Mouse (Mus musculus): ENCODE results near the gene Rnf149. TPM values are rescaled to one million over a fixed set of nuclear protein-coding genes. Genes with fewer than 3 reads are reported as not detected.

Rnf149 gene
- polyA plus RNA-seq, 1 experiment from 2014 or later: 21.2 TPM

GRCm38 (mm10) chr1:39563161-39563560 is 14.0 kb downstream of the Rnf149 start:
- Histone ChIP-seq H3K4me2 (ENCODE audit: low read depth, low read length) (no peak overlapping the region), H3K4me3 (replicated peaks; ENCODE audit: low read length) (no peak overlapping the region), H3K27me3 (ENCODE audit: control insufficient read depth, insufficient read depth, low read length) (no peaks in the 10 kb centered on the region), H3K4me1 (ENCODE audit: control insufficient read depth, insufficient read depth, low read length) (no peaks in the 10 kb centered on the region; the same call in 1 of the 2 replicates), H3K36me3 (ENCODE audit: control insufficient read depth, insufficient read depth, low read length) (peaks cover 5% of the 10 kb centered on the region; the same call in 1 of the 2 replicates), H3K27ac (ENCODE audit: low read length) (no peak overlapping the region), H3K9me3 (replicated peaks; ENCODE audit: control insufficient read depth, low read length) (no peaks in the 10 kb centered on the region), H3K9ac (ENCODE audit: low read length) (no peak overlapping the region)
- 70% methylated on average over 7 of the region's 7 CpGs for WGBS
- ATAC-seq (ENCODE audit: insufficient read depth, low FRiP score): no peak

- H3K4me2 ChIP-seq (ENCODE audit: low read depth, low read length): no peak overlapping the region
- ATAC-seq (ENCODE audit: insufficient read depth, low FRiP score): no peak
- no peaks in the 10 kb centered on the region for H3K27me3 ChIP-seq (ENCODE audit: control insufficient read depth, insufficient read depth, low read length)
- WGBS: 44% methylated on average over 1 of the region's 1 CpGs
- H3K27ac ChIP-seq (ENCODE audit: low read length): no peak overlapping the region
- H3K36me3 ChIP-seq (ENCODE audit: control insufficient read depth, insufficient read depth, low read length): peaks cover 6% of the 10 kb centered on the region; the same call in 1 of the 2 replicates
- H3K4me3 ChIP-seq (replicated peaks; ENCODE audit: low read length): no peak overlapping the region
- H3K4me1 ChIP-seq (ENCODE audit: control insufficient read depth, insufficient read depth, low read length): no peaks in the 10 kb centered on the region
- no peaks in the 10 kb centered on the region for H3K9me3 ChIP-seq (replicated peaks; ENCODE audit: control insufficient read depth, low read length)
- H3K9ac ChIP-seq (ENCODE audit: low read length): no peak overlapping the region
Observed at GRCm38 (mm10) chr1:39561920-39562319, 15.3 kb downstream of the Rnf149 start.

- Histone ChIP-seq H3K27ac (ENCODE audit: low read length) (no peak overlapping the region), H3K4me3 (replicated peaks; ENCODE audit: low read length) (no peak overlapping the region), H3K36me3 (ENCODE audit: control insufficient read depth, insufficient read depth, low read length) (peaks cover 9% of the 10 kb centered on the region; the same call in 1 of the 2 replicates), H3K27me3 (ENCODE audit: control insufficient read depth, insufficient read depth, low read length) (no peaks in the 10 kb centered on the region), H3K9me3 (replicated peaks; ENCODE audit: control insufficient read depth, low read length) (no peaks in the 10 kb centered on the region), H3K4me2 (ENCODE audit: low read depth, low read length) (no peak overlapping the region), H3K9ac (ENCODE audit: low read length) (no peak overlapping the region), H3K4me1 (ENCODE audit: control insufficient read depth, insufficient read depth, low read length) (no peaks in the 10 kb centered on the region)
- 79% methylated on average over 2 of the region's 2 CpGs for WGBS
- no peak for ATAC-seq (ENCODE audit: insufficient read depth, low FRiP score)
Observed at GRCm38 (mm10) chr1:39559009-39559408, 18.2 kb downstream of the Rnf149 start.

GRCm38 (mm10) chr1:39555556-39556415 is 21.4 kb downstream of the Rnf149 start:
- Histone ChIP-seq H3K27ac (ENCODE audit: low read length) (peak overlapping the region; percentile 5; the same call in 1 of the 2 replicates), H3K4me1 (ENCODE audit: control insufficient read depth, insufficient read depth, low read length) (no peaks in the 10 kb centered on the region), H3K4me3 (replicated peaks; ENCODE audit: low read length) (no peak overlapping the region), H3K36me3 (ENCODE audit: control insufficient read depth, insufficient read depth, low read length) (peaks cover 9% of the 10 kb centered on the region; the same call in 1 of the 2 replicates), H3K9me3 (replicated peaks; ENCODE audit: control insufficient read depth, low read length) (no peaks in the 10 kb centered on the region), H3K4me2 (ENCODE audit: low read depth, low read length) (no peak overlapping the region), H3K27me3 (ENCODE audit: control insufficient read depth, insufficient read depth, low read length) (no peaks in the 10 kb centered on the region), H3K9ac (ENCODE audit: low read length) (no peak overlapping the region)
- 57% methylated on average over 9 of the region's 9 CpGs for WGBS
- no peak; the same call in 1 of the 2 replicates for ATAC-seq (ENCODE audit: insufficient read depth, low FRiP score)

- peaks cover 4% of the 10 kb centered on the region; the same call in 1 of the 2 replicates for H3K4me1 ChIP-seq (ENCODE audit: control insufficient read depth, insufficient read depth, low read length)
- H3K27me3 ChIP-seq (ENCODE audit: control insufficient read depth, insufficient read depth, low read length): no peaks in the 10 kb centered on the region
- no peak overlapping the region for H3K27ac ChIP-seq (ENCODE audit: low read length)
- H3K9me3 ChIP-seq (replicated peaks; ENCODE audit: control insufficient read depth, low read length): no peaks in the 10 kb centered on the region
- WGBS: 51% methylated on average over 2 of the region's 2 CpGs
- H3K9ac ChIP-seq (ENCODE audit: low read length): no peak overlapping the region
- ATAC-seq (ENCODE audit: insufficient read depth, low FRiP score): no peak
- no peak overlapping the region for H3K4me3 ChIP-seq (replicated peaks; ENCODE audit: low read length)
- no peak overlapping the region for H3K4me2 ChIP-seq (ENCODE audit: low read depth, low read length)
- peaks cover 6% of the 10 kb centered on the region for H3K36me3 ChIP-seq (ENCODE audit: control insufficient read depth, insufficient read depth, low read length)
Observed at GRCm38 (mm10) chr1:39549831-39550230, 27.4 kb downstream of the Rnf149 start.

GRCm38 (mm10) chr1:39547238-39547637 is 30.0 kb downstream of the Rnf149 start:
- Histone ChIP-seq H3K9me3 (replicated peaks; ENCODE audit: control insufficient read depth, low read length) (no peaks in the 10 kb centered on the region), H3K4me1 (ENCODE audit: control insufficient read depth, insufficient read depth, low read length) (peaks cover 4% of the 10 kb centered on the region; the same call in 1 of the 2 replicates), H3K27me3 (ENCODE audit: control insufficient read depth, insufficient read depth, low read length) (no peaks in the 10 kb centered on the region), H3K4me3 (replicated peaks; ENCODE audit: low read length) (no peak overlapping the region), H3K36me3 (ENCODE audit: control insufficient read depth, insufficient read depth, low read length) (peaks cover 10% of the 10 kb centered on the region; the same call in 1 of the 2 replicates), H3K27ac (ENCODE audit: low read length) (no peak overlapping the region), H3K9ac (ENCODE audit: low read length) (no peak overlapping the region), H3K4me2 (ENCODE audit: low read depth, low read length) (no peak overlapping the region)
- WGBS: 49% methylated on average over 2 of the region's 2 CpGs
- ATAC-seq (ENCODE audit: insufficient read depth, low FRiP score): no peak

- Histone ChIP-seq H3K4me1 (ENCODE audit: control insufficient read depth, insufficient read depth, low read length) (peaks cover 4% of the 10 kb centered on the region; the same call in 1 of the 2 replicates), H3K27ac (ENCODE audit: low read length) (no peak overlapping the region), H3K27me3 (ENCODE audit: control insufficient read depth, insufficient read depth, low read length) (no peaks in the 10 kb centered on the region), H3K36me3 (ENCODE audit: control insufficient read depth, insufficient read depth, low read length) (peaks cover 10% of the 10 kb centered on the region; the same call in 1 of the 2 replicates), H3K4me2 (ENCODE audit: low read depth, low read length) (no peak overlapping the region), H3K9ac (ENCODE audit: low read length) (no peak overlapping the region), H3K4me3 (replicated peaks; ENCODE audit: low read length) (no peak overlapping the region), H3K9me3 (replicated peaks; ENCODE audit: control insufficient read depth, low read length) (no peaks in the 10 kb centered on the region)
- no peak for ATAC-seq (ENCODE audit: insufficient read depth, low FRiP score)
- WGBS: 81% methylated on average over 6 of the region's 6 CpGs
Observed at GRCm38 (mm10) chr1:39546160-39546866, 30.9 kb downstream of the Rnf149 start.

- ATAC-seq (ENCODE audit: insufficient read depth, low FRiP score): no peak
- H3K4me2 ChIP-seq (ENCODE audit: low read depth, low read length): no peak overlapping the region
- 88% methylated on average over 7 of the region's 7 CpGs for WGBS
- H3K4me1 ChIP-seq (ENCODE audit: control insufficient read depth, insufficient read depth, low read length): peaks cover 4% of the 10 kb centered on the region; the same call in 1 of the 2 replicates
- H3K9ac ChIP-seq (ENCODE audit: low read length): no peak overlapping the region
- no peak overlapping the region for H3K4me3 ChIP-seq (replicated peaks; ENCODE audit: low read length)
- peaks cover 2% of the 10 kb centered on the region for H3K9me3 ChIP-seq (replicated peaks; ENCODE audit: control insufficient read depth, low read length)
- peaks cover 15% of the 10 kb centered on the region for H3K36me3 ChIP-seq (ENCODE audit: control insufficient read depth, insufficient read depth, low read length)
- no peaks in the 10 kb centered on the region for H3K27me3 ChIP-seq (ENCODE audit: control insufficient read depth, insufficient read depth, low read length)
- no peak overlapping the region for H3K27ac ChIP-seq (ENCODE audit: low read length)
Observed at GRCm38 (mm10) chr1:39545589-39545988, 31.6 kb downstream of the Rnf149 start.

GRCm38 (mm10) chr1:39540592-39540991 is 36.6 kb downstream of the Rnf149 start:
- H3K36me3 ChIP-seq (ENCODE audit: control insufficient read depth, insufficient read depth, low read length): peaks cover 35% of the 10 kb centered on the region
- H3K9me3 ChIP-seq (replicated peaks; ENCODE audit: control insufficient read depth, low read length): peaks cover 6% of the 10 kb centered on the region
- H3K27me3 ChIP-seq (ENCODE audit: control insufficient read depth, insufficient read depth, low read length): no peaks in the 10 kb centered on the region
- peaks cover 11% of the 10 kb centered on the region for H3K4me1 ChIP-seq (ENCODE audit: control insufficient read depth, insufficient read depth, low read length)
- no peak overlapping the region for H3K27ac ChIP-seq (ENCODE audit: low read length)
- H3K4me3 ChIP-seq (replicated peaks; ENCODE audit: low read length): no peak overlapping the region
- no peak overlapping the region for H3K4me2 ChIP-seq (ENCODE audit: low read depth, low read length)
- no peak overlapping the region for H3K9ac ChIP-seq (ENCODE audit: low read length)
- ATAC-seq (ENCODE audit: insufficient read depth, low FRiP score): no peak

Data from stomach, embryonic 16.5 days (tissue).